Mouse (Mus musculus) hindbrain, embryonic 11.5 days (tissue): ENCODE data around the gene Mrpl58. TPM values are rescaled to one million over a fixed set of nuclear protein-coding genes. Genes with fewer than 3 reads are reported as not detected.
"Not testable (repeated sequence)": the region's sequence is repeated elsewhere in the genome, so short reads cannot be mapped to it uniquely, and the experiment has no call there.

Experiments used
- ATAC-seq: fragments of 200-750 bp; cut with Nextera tagmentation; 2 replicates; pipeline ENCODE4 v1.8.0; 2017; ENCODE audit warnings: mild to moderate bottlenecking, moderate TSS enrichment, moderate library complexity; ENCODE audit not compliant: low FRiP score
- DNase-seq: peaks from one replicate; pipeline ENCODE4 v3.0.0-alpha.2; 2015; ENCODE audit warnings: low spot score
- H3K27ac ChIP-seq: fragments of 300-500 bp; sonication (generic); 2 replicates; pipeline ENCODE4 v1.5.1; 2014; ENCODE audit warnings: mild to moderate bottlenecking, low read depth, low read length
- H3K27me3 ChIP-seq: fragments of 300-500 bp; sonication (generic); 2 replicates; pipeline ENCODE4 v1.6.1; 2014; ENCODE audit warnings: mild to moderate bottlenecking, low read length, moderate library complexity, mixed read lengths; ENCODE audit not compliant: control insufficient read depth, insufficient read depth
- H3K36me3 ChIP-seq: fragments of 300-500 bp; sonication (generic); 2 replicates; pipeline ENCODE4 v1.6.1; 2014; ENCODE audit warnings: mild to moderate bottlenecking, low read length, moderate library complexity, mixed read lengths; ENCODE audit not compliant: control insufficient read depth, insufficient read depth
- H3K4me1 ChIP-seq: fragments of 300-500 bp; sonication (generic); replicated peaks from 2 replicates; pipeline ENCODE4 v1.6.1; 2014; ENCODE audit warnings: low read length, mixed read lengths; ENCODE audit not compliant: control insufficient read depth, insufficient read depth
- H3K4me2 ChIP-seq: fragments of 300-500 bp; sonication (generic); replicated peaks from 2 replicates; pipeline ENCODE4 v1.6.1; 2014; ENCODE audit warnings: mild to moderate bottlenecking, low read depth, low read length
- H3K4me3 ChIP-seq: fragments of 300-500 bp; sonication (generic); 2 replicates; pipeline ENCODE4 v1.5.1; 2014; ENCODE audit warnings: low read depth, low read length
- H3K9ac ChIP-seq: fragments of 300-500 bp; sonication (generic); 2 replicates; pipeline ENCODE4 v1.6.1; 2014; ENCODE audit warnings: low read depth, low read length
- H3K9me3 ChIP-seq: fragments of 300-500 bp; sonication (generic); 2 replicates; pipeline ENCODE4 v1.6.1; 2016; ENCODE audit warnings: low read length; ENCODE audit not compliant: control insufficient read depth
- WGBS: fragments of 180-500 bp; shearing (Covaris S2); extraction: QIAGEN DNeasy Blood & Tissue Kit; methylation state at CpG from one replicate; pipeline ENCODE4 v1.1.7; 2014; 5-methylcytosine and 5-hydroxymethylcytosine counted together
- polyA plus RNA-seq: library from polyadenylated mRNA; unstranded; fragments of >200 nt; fragmentation: Nextera tagmentation; extraction: Ambion mirVana; gene quantifications from 2 replicates; pipeline ENCODE4 v1.2.1, GENCODE M21; 2014

The Mrpl58 gene
- polyA plus RNA-seq, 1 experiment from 2014 or later = 226 TPM

GRCm38 (mm10) chr11:115377254-115377653 lies 26.3 kb upstream of the Mrpl58 start:
- Histone ChIP-seq H3K4me2 (no peak overlapping the region), H3K9me3 (peaks cover 2% of the 10 kb centered on the region; the same call in 1 of the 2 replicates), H3K4me1 (no peaks in the 10 kb centered on the region), H3K27me3 (peaks cover 5% of the 10 kb centered on the region), H3K36me3 (no peaks in the 10 kb centered on the region), H3K9ac (no peak overlapping the region), H3K27ac (no peak overlapping the region), H3K4me3 (no peak overlapping the region)
- DNase-seq (no peak), ATAC-seq (no peak)
- WGBS = 84% methylated on average over 4 of the region's 4 CpGs

- Histone ChIP-seq H3K27me3 (peaks cover 5% of the 10 kb centered on the region), H3K4me3 (no peak overlapping the region), H3K27ac (no peak overlapping the region), H3K4me2 (no peak overlapping the region), H3K4me1 (peaks cover 1% of the 10 kb centered on the region; the same call in 1 of the 2 replicates), H3K36me3 (no peaks in the 10 kb centered on the region), H3K9me3 (peaks cover 2% of the 10 kb centered on the region; the same call in 1 of the 2 replicates), H3K9ac (no peak overlapping the region)
- DNase-seq = no peak
- ATAC-seq = no peak
- 76% methylated on average over 7 of the region's 7 CpGs for WGBS
These were observed 25.7 kb upstream of the Mrpl58 start for GRCm38 (mm10) chr11:115377854-115378253.

GRCm38 (mm10) chr11:115381276-115381675 lies 22.3 kb upstream of the Mrpl58 start:
- H3K27me3 ChIP-seq = no peaks in the 10 kb centered on the region
- peaks cover 10% of the 10 kb centered on the region for H3K4me1 ChIP-seq
- DNase-seq (no peak), ATAC-seq (no peak)
- no peaks in the 10 kb centered on the region for H3K36me3 ChIP-seq
- H3K9ac ChIP-seq = no peak overlapping the region
- H3K4me3 ChIP-seq = no peak overlapping the region
- H3K9me3 ChIP-seq = peaks cover 2% of the 10 kb centered on the region; the same call in 1 of the 2 replicates
- peak overlapping the region; percentile 88 for H3K4me2 ChIP-seq
- no peak overlapping the region for H3K27ac ChIP-seq
- WGBS = 13% methylated on average over 9 of the region's 9 CpGs

DNA sequence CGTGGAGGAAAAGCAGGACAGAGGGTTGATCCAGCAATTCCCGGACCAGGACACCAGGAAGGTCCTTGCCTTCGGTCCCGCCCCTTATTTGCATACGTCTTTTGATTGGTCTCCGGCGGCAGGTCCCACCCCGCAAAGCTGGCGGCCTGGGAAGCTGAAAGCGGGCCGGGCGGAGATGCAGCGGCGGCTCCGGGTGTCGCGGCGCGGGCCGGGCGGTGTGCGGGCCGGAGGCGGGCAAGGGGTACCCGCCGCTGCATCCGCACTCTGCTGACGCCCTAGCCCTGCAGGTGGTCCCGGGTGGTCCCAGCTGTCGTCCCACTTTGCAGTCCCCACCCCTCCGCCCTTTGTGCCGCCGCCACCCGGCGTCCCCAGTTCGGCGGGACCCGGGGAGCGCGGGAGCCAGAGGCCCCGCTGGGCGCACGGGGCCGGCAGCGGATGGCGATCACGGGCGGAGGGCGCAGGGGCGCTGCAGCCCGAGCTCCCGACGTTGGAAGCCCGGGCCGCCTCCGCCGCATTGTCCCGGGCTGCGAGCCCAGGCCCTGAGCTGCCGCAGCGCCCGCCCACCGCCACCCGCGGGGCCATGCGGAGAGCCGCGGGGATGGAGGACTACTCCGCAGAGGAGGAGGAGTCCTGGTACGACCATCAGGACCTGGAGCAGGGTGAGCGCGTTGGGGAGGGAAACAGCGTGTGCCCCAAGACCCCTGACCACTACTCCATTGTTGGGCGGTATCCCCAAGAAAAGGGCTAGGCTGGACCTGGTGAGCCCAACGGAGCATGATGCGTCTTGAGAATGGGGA lies 21.6 kb upstream of the Mrpl58 start, which contains the start of gene Cdr2l:
Gene Cdr2l (plus strand): TSS at position 174 of the 797 bp plus-strand sequence.
- H3K27ac ChIP-seq = peak within 1 kb of the TSS; percentile 95
- peaks cover 10% of the 10 kb centered on the region for H3K4me1 ChIP-seq
- DNase-seq (peak; percentile 91), ATAC-seq (peak; percentile 91)
- H3K27me3 ChIP-seq = no peaks in the 10 kb centered on the region
- no peaks in the 10 kb centered on the region for H3K36me3 ChIP-seq
- H3K9me3 ChIP-seq = peaks cover 2% of the 10 kb centered on the region; the same call in 1 of the 2 replicates
- peak within 1 kb of the TSS; percentile 88 for H3K4me2 ChIP-seq
- under 1% methylated on average over 63 of the region's 76 CpGs for WGBS
- H3K4me3 ChIP-seq = peak within 1 kb of the TSS; percentile 81
- peak within 1 kb of the TSS; percentile 96 for H3K9ac ChIP-seq

- 16% methylated on average over 5 of the region's 5 CpGs for WGBS
- H3K4me2 ChIP-seq = peak overlapping the region; percentile 88
- no peak for ATAC-seq
These were observed 20.7 kb upstream of the Mrpl58 start for GRCm38 (mm10) chr11:115382891-115383290.

GRCm38 (mm10) chr11:115383701-115384474 lies 19.7 kb upstream of the Mrpl58 start:
- no peaks in the 10 kb centered on the region for H3K27me3 ChIP-seq
- ATAC-seq = no peak
- H3K9ac ChIP-seq = peak overlapping the region; percentile 96; the same call in 1 of the 2 replicates
- H3K4me3 ChIP-seq = peak overlapping the region; percentile 81; the same call in 1 of the 2 replicates
- 0 out of 2 replicates have a peak overlapping the region, but pooled peaks have one; percentile 30 for H3K27ac ChIP-seq
- H3K4me2 ChIP-seq = peak overlapping the region; percentile 88
- DNase-seq = peak; percentile 36
- no peaks in the 10 kb centered on the region for H3K9me3 ChIP-seq
- peaks cover 10% of the 10 kb centered on the region for H3K4me1 ChIP-seq
- no peaks in the 10 kb centered on the region for H3K36me3 ChIP-seq
- 63% methylated on average over 16 of the region's 16 CpGs for WGBS

More at GRCm38 (mm10) chr11:115382891-115383290, 20.7 kb upstream of the Mrpl58 start:
- H3K4me1 ChIP-seq = peaks cover 10% of the 10 kb centered on the region
- H3K27me3 ChIP-seq = no peaks in the 10 kb centered on the region
- 0 out of 2 replicates have a peak overlapping the region, but pooled peaks have one; percentile 30 for H3K27ac ChIP-seq
- peaks cover 2% of the 10 kb centered on the region; the same call in 1 of the 2 replicates for H3K9me3 ChIP-seq
- DNase-seq = no peak
- peak overlapping the region; percentile 81 for H3K4me3 ChIP-seq
- peak overlapping the region; percentile 96 for H3K9ac ChIP-seq
- no peaks in the 10 kb centered on the region for H3K36me3 ChIP-seq

DNA sequence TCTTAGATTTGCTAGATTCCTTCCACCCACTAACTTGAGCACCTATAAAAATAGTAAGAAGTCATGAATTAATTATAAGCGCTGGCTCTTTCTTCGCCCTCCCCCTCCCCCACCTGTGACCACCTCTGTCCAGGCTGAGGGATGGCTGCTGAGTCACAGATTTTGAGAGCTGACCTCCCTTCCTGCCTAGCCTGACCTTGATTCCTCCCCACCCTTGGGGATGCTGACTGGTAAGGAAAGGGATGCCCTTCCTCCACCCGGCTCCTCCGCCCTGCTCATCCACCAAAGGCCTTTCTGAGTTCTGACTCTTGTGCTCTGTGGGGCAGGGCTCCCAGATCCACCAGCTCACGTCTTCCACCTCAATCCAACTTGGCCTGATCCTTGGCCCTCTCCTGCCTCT lies 19.0 kb upstream of the Mrpl58 start:
- Histone ChIP-seq H3K4me1 (peaks cover 10% of the 10 kb centered on the region), H3K9ac (no peak overlapping the region), H3K4me3 (no peak overlapping the region), H3K36me3 (no peaks in the 10 kb centered on the region), H3K4me2 (no peak overlapping the region), H3K27ac (no peak overlapping the region), H3K9me3 (no peaks in the 10 kb centered on the region), H3K27me3 (no peaks in the 10 kb centered on the region)
- ATAC-seq = no peak
- 70% methylated on average over 5 of the region's 5 CpGs for WGBS
- DNase-seq = no peak

DNA sequence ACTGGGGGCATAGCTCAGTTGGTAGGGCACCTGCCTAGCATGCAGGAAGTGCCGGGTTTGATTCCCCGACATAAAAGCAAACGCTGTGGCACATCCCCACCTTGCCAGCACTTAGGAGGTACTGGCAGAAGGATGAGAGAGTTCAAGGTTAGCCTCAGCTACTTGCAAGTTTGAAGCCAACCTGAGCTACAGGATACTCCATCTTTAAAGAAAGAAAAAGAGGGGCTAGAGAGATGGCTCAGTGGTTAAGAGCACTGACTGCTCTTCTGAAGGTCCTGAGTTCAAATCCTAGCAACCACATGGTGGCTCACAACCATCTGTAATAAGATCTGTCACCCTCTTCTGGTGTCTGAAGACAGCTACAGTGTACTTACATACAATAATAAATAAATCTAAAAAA lies 16.7 kb upstream of the Mrpl58 start:
- H3K4me1 ChIP-seq, H3K9ac ChIP-seq, DNase-seq, ATAC-seq, H3K36me3 ChIP-seq, H3K27me3 ChIP-seq, H3K27ac ChIP-seq, H3K4me2 ChIP-seq, H3K4me3 ChIP-seq, H3K9me3 ChIP-seq: not testable (repeated sequence)
- 89% methylated on average over 3 of the region's 3 CpGs for WGBS
